Mouse (Mus musculus): ENCODE data around the gene Duox2. TPM values are rescaled to one million over a fixed set of nuclear protein-coding genes. Genes with fewer than 3 reads are reported as not detected.

Duox2 gene
- polyA plus RNA-seq, 2 experiments: 0.08 to 0.16 TPM

DNA sequence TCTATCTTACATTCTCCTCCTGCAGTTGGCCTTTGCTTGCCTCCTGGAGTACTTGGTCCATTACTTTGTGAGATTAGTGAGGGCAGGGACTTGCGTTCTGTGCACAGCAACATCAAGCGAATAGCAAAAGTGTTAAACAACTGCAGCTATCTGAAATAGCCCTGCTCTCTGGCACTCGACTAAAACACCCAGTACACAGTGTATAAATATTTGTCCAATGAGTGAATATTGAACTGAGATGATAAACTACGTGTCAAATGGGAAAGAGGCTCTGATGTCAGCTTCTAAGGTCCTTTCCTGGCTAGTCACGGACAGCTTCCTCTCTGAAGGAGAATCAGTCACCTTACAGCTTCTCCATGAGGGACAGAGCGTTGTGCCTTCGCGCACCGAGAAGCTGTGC, 14.2 kb downstream of the Duox2 start:
- H3K9ac ChIP-seq (ENCODE audit: low read depth, low read length, severe bottlenecking): no peak overlapping the region
- no peak overlapping the region for H3K4me2 ChIP-seq (replicated peaks; ENCODE audit: low read depth, low read length, severe bottlenecking)
- no peaks in the 10 kb centered on the region for H3K27me3 ChIP-seq (ENCODE audit: control insufficient read depth, insufficient read depth, low read length)
- ATAC-seq (ENCODE audit: low FRiP score, low read depth) (no peak), DNase-seq (ENCODE audit: low spot score) (no peak)
- no peak for TF ChIP-seq POLR2A (IDR thresholded peaks at IDR 0.05; ENCODE audit: borderline replicate concordance, extremely low read depth, insufficient read depth, insufficient read length)
- H3K27ac ChIP-seq (replicated peaks; ENCODE audit: low read depth, low read length): no peak overlapping the region
- H3K9me3 ChIP-seq (ENCODE audit: control insufficient read depth, low read length): no peaks in the 10 kb centered on the region
- H3K4me3 ChIP-seq (replicated peaks; ENCODE audit: low read length): no peak overlapping the region
- H3K36me3 ChIP-seq (ENCODE audit: control insufficient read depth, insufficient read depth, low read length): no peaks in the 10 kb centered on the region
- H3K4me1 ChIP-seq (ENCODE audit: control insufficient read depth, insufficient read depth, low read length): no peaks in the 10 kb centered on the region
- 83% methylated on average over 9 of the region's 9 CpGs for WGBS

DNA sequence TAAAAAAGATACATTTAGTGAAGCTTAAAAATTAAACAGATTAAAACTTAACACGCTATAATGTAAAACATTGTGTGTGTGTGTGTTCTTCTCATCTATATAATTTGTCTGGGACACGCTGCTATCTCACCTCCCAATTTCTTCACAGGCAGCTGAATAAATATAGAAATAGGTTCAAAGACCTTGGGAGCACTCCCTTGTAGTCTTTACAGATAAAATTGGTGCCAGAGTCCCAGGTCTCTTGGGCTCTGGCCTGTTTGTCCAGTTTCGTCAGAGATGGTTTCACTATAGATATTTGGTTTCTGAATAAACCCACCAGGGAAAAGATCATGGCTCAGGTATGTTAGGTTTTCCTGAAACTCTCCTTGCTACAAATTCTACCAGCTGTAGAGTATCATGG, 19.5 kb downstream of the Duox2 start:
- H3K9ac ChIP-seq (ENCODE audit: low read depth, low read length, severe bottlenecking): no peak overlapping the region
- WGBS: 91% methylated on average over 3 of the region's 3 CpGs
- H3K4me1 ChIP-seq (ENCODE audit: control insufficient read depth, insufficient read depth, low read length): no peaks in the 10 kb centered on the region
- no peak overlapping the region for H3K4me3 ChIP-seq (replicated peaks; ENCODE audit: low read length)
- TF ChIP-seq POLR2A (IDR thresholded peaks at IDR 0.05; ENCODE audit: borderline replicate concordance, extremely low read depth, insufficient read depth, insufficient read length): no peak
- H3K27me3 ChIP-seq (ENCODE audit: control insufficient read depth, insufficient read depth, low read length): no peaks in the 10 kb centered on the region
- H3K36me3 ChIP-seq (ENCODE audit: control insufficient read depth, insufficient read depth, low read length): no peaks in the 10 kb centered on the region
- H3K27ac ChIP-seq (replicated peaks; ENCODE audit: low read depth, low read length): no peak overlapping the region
- H3K4me2 ChIP-seq (replicated peaks; ENCODE audit: low read depth, low read length, severe bottlenecking): no peak overlapping the region
- ATAC-seq (ENCODE audit: low FRiP score, low read depth) (no peak), DNase-seq (ENCODE audit: low spot score) (no peak)
- H3K9me3 ChIP-seq (ENCODE audit: control insufficient read depth, low read length): no peaks in the 10 kb centered on the region

DNA sequence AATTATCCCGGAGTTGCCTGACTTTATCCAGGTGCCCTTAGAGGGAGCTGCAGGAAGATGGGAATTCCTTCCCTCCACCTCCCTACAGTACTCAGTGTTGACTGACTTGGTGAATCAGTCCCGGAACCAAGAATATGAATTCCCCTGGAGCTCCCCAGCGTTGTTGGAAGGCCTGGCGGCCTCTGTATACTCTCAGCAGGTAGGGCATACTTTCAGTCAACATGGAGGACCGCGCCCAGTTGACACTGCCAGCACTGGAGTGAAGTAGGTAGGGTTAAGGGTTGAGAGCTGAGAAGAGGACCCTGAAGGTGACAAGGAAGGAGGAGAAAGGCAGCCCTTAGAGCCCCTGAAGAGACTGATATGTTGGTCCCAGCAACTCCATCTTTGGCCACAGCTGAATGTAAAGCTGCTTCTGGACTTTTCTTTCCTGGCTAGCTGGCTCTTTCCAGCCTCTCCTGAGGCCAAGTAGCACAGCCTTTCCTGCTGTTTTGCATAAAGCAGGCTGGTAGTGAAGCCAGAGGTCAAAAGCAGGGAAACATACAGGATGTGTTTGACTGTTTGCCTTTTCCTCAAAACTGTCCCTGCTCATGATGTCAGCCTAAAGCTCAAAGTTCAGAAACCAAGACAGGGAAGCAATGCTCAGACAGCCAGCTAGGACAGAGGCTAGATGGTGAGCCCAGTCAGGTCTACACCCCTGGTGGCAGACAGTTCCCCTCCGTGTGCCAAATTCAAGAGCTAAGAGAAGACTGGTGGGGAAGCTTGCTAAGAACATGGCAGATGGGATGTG, 31.6 kb downstream of the Duox2 start:
- no peak for DNase-seq (ENCODE audit: low spot score)
- H3K27me3 ChIP-seq (ENCODE audit: control insufficient read depth, insufficient read depth, low read length): no peaks in the 10 kb centered on the region
- H3K4me3 ChIP-seq (replicated peaks; ENCODE audit: low read length): no peak overlapping the region
- H3K9me3 ChIP-seq (ENCODE audit: control insufficient read depth, low read length): no peaks in the 10 kb centered on the region
- H3K9ac ChIP-seq (ENCODE audit: low read depth, low read length, severe bottlenecking): no peak overlapping the region
- no peak overlapping the region for H3K4me2 ChIP-seq (replicated peaks; ENCODE audit: low read depth, low read length, severe bottlenecking)
- H3K36me3 ChIP-seq (ENCODE audit: control insufficient read depth, insufficient read depth, low read length): no peaks in the 10 kb centered on the region
- ATAC-seq (ENCODE audit: low FRiP score, low read depth): no peak
- TF ChIP-seq POLR2A (IDR thresholded peaks at IDR 0.05; ENCODE audit: borderline replicate concordance, extremely low read depth, insufficient read depth, insufficient read length): no peak
- 89% methylated on average over 7 of the region's 7 CpGs for WGBS
- peaks cover 4% of the 10 kb centered on the region; the same call in 1 of the 2 replicates for H3K4me1 ChIP-seq (ENCODE audit: control insufficient read depth, insufficient read depth, low read length)
- H3K27ac ChIP-seq (replicated peaks; ENCODE audit: low read depth, low read length): no peak overlapping the region

DNA sequence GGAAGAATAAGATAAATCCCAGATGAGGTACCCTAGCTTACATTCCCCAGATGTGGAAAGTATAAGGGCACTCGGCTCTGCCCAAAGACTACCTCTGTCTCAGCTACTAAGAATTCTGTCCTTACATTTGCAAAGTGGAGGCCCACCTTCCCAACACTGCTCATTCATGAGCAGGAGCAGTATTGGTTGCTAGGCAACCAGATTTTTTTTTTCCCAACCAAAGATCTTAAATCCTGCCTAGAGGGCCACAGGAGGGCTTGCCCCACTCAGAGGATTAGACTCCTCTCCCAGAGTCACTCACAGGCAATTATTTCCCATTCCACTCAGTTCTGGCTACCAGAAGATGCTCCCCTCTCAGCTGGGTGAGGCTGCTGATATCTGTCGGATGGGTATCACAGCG, 33.6 kb downstream of the Duox2 start:
- ATAC-seq (ENCODE audit: low FRiP score, low read depth) (no peak), DNase-seq (ENCODE audit: low spot score) (peak; percentile 55)
- Histone ChIP-seq H3K36me3 (ENCODE audit: control insufficient read depth, insufficient read depth, low read length) (no peaks in the 10 kb centered on the region; the same call in 1 of the 2 replicates), H3K9ac (ENCODE audit: low read depth, low read length, severe bottlenecking) (no peak overlapping the region), H3K4me3 (replicated peaks; ENCODE audit: low read length) (no peak overlapping the region), H3K27ac (replicated peaks; ENCODE audit: low read depth, low read length) (no peak overlapping the region), H3K9me3 (ENCODE audit: control insufficient read depth, low read length) (no peaks in the 10 kb centered on the region), H3K27me3 (ENCODE audit: control insufficient read depth, insufficient read depth, low read length) (no peaks in the 10 kb centered on the region), H3K4me2 (replicated peaks; ENCODE audit: low read depth, low read length, severe bottlenecking) (no peak overlapping the region), H3K4me1 (ENCODE audit: control insufficient read depth, insufficient read depth, low read length) (peaks cover 4% of the 10 kb centered on the region; the same call in 1 of the 2 replicates)
- 77% methylated on average over 3 of the region's 3 CpGs for WGBS
- no peak for TF ChIP-seq POLR2A (IDR thresholded peaks at IDR 0.05; ENCODE audit: borderline replicate concordance, extremely low read depth, insufficient read depth, insufficient read length)

DNA sequence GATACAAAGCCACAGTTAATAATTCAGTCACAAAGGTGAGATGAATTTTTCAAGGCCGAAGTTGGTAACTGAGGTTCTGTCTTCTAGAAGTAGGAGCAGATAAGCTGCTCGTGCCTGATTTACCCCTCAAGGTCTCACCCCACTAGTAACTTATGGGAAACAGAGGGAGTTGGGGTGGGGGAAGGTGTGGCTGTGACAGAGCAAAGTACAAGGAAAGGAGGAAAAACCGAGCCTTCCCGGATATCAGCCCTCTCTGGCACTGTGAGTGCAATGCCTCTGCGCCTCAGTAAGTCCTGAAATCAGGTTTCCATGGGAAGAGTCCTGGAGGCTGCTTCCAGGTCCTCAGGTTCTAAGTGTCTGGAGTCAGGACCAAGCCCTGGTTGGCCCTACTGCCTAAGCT, 37.5 kb downstream of the Duox2 start:
- peaks cover 4% of the 10 kb centered on the region; the same call in 1 of the 2 replicates for H3K4me1 ChIP-seq (ENCODE audit: control insufficient read depth, insufficient read depth, low read length)
- H3K9me3 ChIP-seq (ENCODE audit: control insufficient read depth, low read length): no peaks in the 10 kb centered on the region
- 88% methylated on average over 5 of the region's 5 CpGs for WGBS
- no peak overlapping the region for H3K4me2 ChIP-seq (replicated peaks; ENCODE audit: low read depth, low read length, severe bottlenecking)
- no peak overlapping the region for H3K9ac ChIP-seq (ENCODE audit: low read depth, low read length, severe bottlenecking)
- H3K4me3 ChIP-seq (replicated peaks; ENCODE audit: low read length): no peak overlapping the region
- no peak for DNase-seq (ENCODE audit: low spot score)
- no peaks in the 10 kb centered on the region; the same call in 1 of the 2 replicates for H3K36me3 ChIP-seq (ENCODE audit: control insufficient read depth, insufficient read depth, low read length)
- no peaks in the 10 kb centered on the region for H3K27me3 ChIP-seq (ENCODE audit: control insufficient read depth, insufficient read depth, low read length)
- no peak overlapping the region for H3K27ac ChIP-seq (replicated peaks; ENCODE audit: low read depth, low read length)
- no peak for TF ChIP-seq POLR2A (IDR thresholded peaks at IDR 0.05; ENCODE audit: borderline replicate concordance, extremely low read depth, insufficient read depth, insufficient read length)
- no peak for ATAC-seq (ENCODE audit: low FRiP score, low read depth)
